Mouse (Mus musculus): ENCODE data around the gene Atp2b4.
A peak's percentile ranks its signal among the peaks of the same experiment; 100 is the strongest.

Atp2b4 gene

GRCm38 (mm10) chr1:133800948-133801393 is at the start of gene Atp2b4:
Gene Atp2b4 (minus strand): TSS chr1:133801041.
- DNase-seq, result peak; percentile 95 to 97

- DNase-seq, result no peak
Measured at GRCm38 (mm10) chr1:133844734-133845133, 43.9 kb upstream of the Atp2b4 start.

- DNase-seq, result no peak
Measured at GRCm38 (mm10) chr1:133843900-133844299, 43.1 kb upstream of the Atp2b4 start.

GRCm38 (mm10) chr1:133843370-133843769 is 42.5 kb upstream of the Atp2b4 start:
- DNase-seq, result no peak

- no peak for DNase-seq
Measured at GRCm38 (mm10) chr1:133842074-133842725, 41.4 kb upstream of the Atp2b4 start.

GRCm38 (mm10) chr1:133841171-133841926 is 40.5 kb upstream of the Atp2b4 start:
- no peak for DNase-seq

- DNase-seq, result no peak
Measured at GRCm38 (mm10) chr1:133840530-133840929, 39.7 kb upstream of the Atp2b4 start.

GRCm38 (mm10) chr1:133834309-133834708 is 33.5 kb upstream of the Atp2b4 start:
- DNase-seq, result peak in 1 of 2 experiments; percentile 6

- no peak for DNase-seq
Measured at GRCm38 (mm10) chr1:133832781-133833180, 31.9 kb upstream of the Atp2b4 start.

- no peak for DNase-seq
Measured at GRCm38 (mm10) chr1:133826193-133826592, 25.4 kb upstream of the Atp2b4 start.

GRCm38 (mm10) chr1:133825543-133825942 is 24.7 kb upstream of the Atp2b4 start:
- DNase-seq, result no peak

- no peak for DNase-seq
Measured at GRCm38 (mm10) chr1:133825140-133825539, 24.3 kb upstream of the Atp2b4 start.

- no peak for DNase-seq
Measured at GRCm38 (mm10) chr1:133821144-133821543, 20.3 kb upstream of the Atp2b4 start.

GRCm38 (mm10) chr1:133820100-133820499 is 19.3 kb upstream of the Atp2b4 start:
- DNase-seq, result no peak

- DNase-seq, result no peak
Measured at GRCm38 (mm10) chr1:133818531-133818930, 17.7 kb upstream of the Atp2b4 start.

- DNase-seq, result no peak
Measured at GRCm38 (mm10) chr1:133815747-133816491, 15.1 kb upstream of the Atp2b4 start.

- DNase-seq, result no peak
Measured at GRCm38 (mm10) chr1:133809376-133809775, 8.5 kb upstream of the Atp2b4 start.

GRCm38 (mm10) chr1:133808020-133808419 is 7.2 kb upstream of the Atp2b4 start:
- DNase-seq, result no peak

- DNase-seq, result no peak
Measured at GRCm38 (mm10) chr1:133801743-133802142, 902 bp upstream of the Atp2b4 start.

GRCm38 (mm10) chr1:133800512-133800911 is 329 bp downstream of the Atp2b4 start:
- DNase-seq, result no peak

GRCm38 (mm10) chr1:133799686-133800445 is 975 bp downstream of the Atp2b4 start:
- peak in 1 of 2 experiments; percentile 11 for DNase-seq

- no peak for DNase-seq
Measured at GRCm38 (mm10) chr1:133798821-133799415, 1.9 kb downstream of the Atp2b4 start.
